ENCODE assay signal across 11 mouse cellular contexts in genomic region chr3:52676886-52677670, GRCm38 (mm10).
DNase-seq lines count a peak whose midpoint lies in the region; ATAC-seq and TF ChIP-seq lines count a peak whose summit lies in the region.
"Had no signal": no experiment of that assay in that cellular context is flagged by ENCODE, and none has a peak within 500 bp of the region (broad histone marks: within the 10 kb centered on the region; RNA-seq: fewer than 3 reads in every experiment).

No protein-coding gene starts in this region.

- TF ChIP-seq CTCF in midbrain, postnatal 0 days (IDR thresholded peaks at IDR 0.05): no peak
- no peak for TF ChIP-seq CTCF in brain, embryonic 14.5 days (IDR thresholded peaks at IDR 0.05; ENCODE audit: borderline replicate concordance, extremely low read depth, insufficient read depth, insufficient read length)
- no peak for TF ChIP-seq CTCF in intestine, postnatal 0 days (IDR thresholded peaks at IDR 0.05; ENCODE audit: low read depth)

- no peak for ATAC-seq in midbrain, postnatal 0 days (ENCODE audit: low FRiP score)
- no peak for ATAC-seq in midbrain, embryonic 15.5 days (replicated peaks)
- ATAC-seq in neural tube, embryonic 15.5 days (ENCODE audit: low FRiP score): peak; percentile 53
- ATAC-seq in intestine, postnatal 0 days: no peak

- no peaks in the 10 kb centered on the region for H3K4me1 ChIP-seq in midbrain, postnatal 0 days (ENCODE audit: insufficient read depth, low read length)
- peaks cover 4% of the 10 kb centered on the region; the same call in 1 of the 2 replicates for H3K4me1 ChIP-seq in midbrain, embryonic 15.5 days
- peaks cover 4% of the 10 kb centered on the region; the same call in 1 of the 2 replicates for H3K4me1 ChIP-seq in neural tube, embryonic 15.5 days
- no peaks in the 10 kb centered on the region for H3K4me1 ChIP-seq in intestine, postnatal 0 days (replicated peaks; ENCODE audit: control insufficient read depth, insufficient read depth, low read length)
- H3K4me1 ChIP-seq: embryonic facial prominence, embryonic 13.5 days; limb, embryonic 15.5 days had no signal

- DNase-seq in gastrocnemius, adult 18-20 months (ENCODE audit: low spot score): peak; percentile 42
- DNase-seq in gastrocnemius, postnatal 4 days (ENCODE audit: low spot score in 2 of 2): no peak
- peak; percentile 61 for DNase-seq in midbrain, postnatal 0 days (ENCODE audit: low spot score)
- DNase-seq in brain, embryonic 14.5 days (ENCODE audit: low read depth): peak; percentile 29
- no peak for DNase-seq in ovary, postnatal 10 days (ENCODE audit: low spot score)

- no peak overlapping the region for H3K4me3 ChIP-seq in midbrain, postnatal 0 days (ENCODE audit: low read depth, low read length)
- no peak overlapping the region for H3K4me3 ChIP-seq in midbrain, embryonic 15.5 days
- H3K4me3 ChIP-seq in neural tube, embryonic 15.5 days (replicated peaks): no peak overlapping the region
- no peak overlapping the region for H3K4me3 ChIP-seq in intestine, postnatal 0 days (ENCODE audit: low read depth, low read length)
- H3K4me3 ChIP-seq: embryonic facial prominence, embryonic 13.5 days; heart, adult 2 months; limb, embryonic 15.5 days had no signal

- H3K27ac ChIP-seq in midbrain, postnatal 0 days (ENCODE audit: low read depth, low read length): no peak overlapping the region
- no peak overlapping the region for H3K27ac ChIP-seq in midbrain, embryonic 15.5 days
- no peak overlapping the region for H3K27ac ChIP-seq in neural tube, embryonic 15.5 days (replicated peaks)
- H3K27ac ChIP-seq in intestine, postnatal 0 days (ENCODE audit: low read depth, low read length): no peak overlapping the region
- H3K27ac ChIP-seq: embryonic facial prominence, embryonic 13.5 days; heart, adult 2 months; limb, embryonic 15.5 days had no signal

- no peaks in the 10 kb centered on the region for H3K27me3 ChIP-seq in midbrain, postnatal 0 days (ENCODE audit: insufficient read depth, low read length)
- H3K27me3 ChIP-seq in midbrain, embryonic 15.5 days (replicated peaks): 0 out of 2 replicates have a peak, but pooled peaks cover 10% of the 10 kb centered on the region
- H3K27me3 ChIP-seq in neural tube, embryonic 15.5 days (replicated peaks): peaks cover 15% of the 10 kb centered on the region
- H3K27me3 ChIP-seq in intestine, postnatal 0 days (replicated peaks; ENCODE audit: control insufficient read depth, insufficient read depth, low read length): no peaks in the 10 kb centered on the region
- H3K27me3 ChIP-seq: embryonic facial prominence, embryonic 13.5 days; limb, embryonic 15.5 days had no signal

- H3K36me3 ChIP-seq in midbrain, postnatal 0 days (ENCODE audit: insufficient read depth, low read length): no peaks in the 10 kb centered on the region
- no peaks in the 10 kb centered on the region for H3K36me3 ChIP-seq in midbrain, embryonic 15.5 days (replicated peaks)
- H3K36me3 ChIP-seq in neural tube, embryonic 15.5 days: no peaks in the 10 kb centered on the region
- H3K36me3 ChIP-seq in intestine, postnatal 0 days (ENCODE audit: control insufficient read depth, insufficient read depth): no peaks in the 10 kb centered on the region
- H3K36me3 ChIP-seq: embryonic facial prominence, embryonic 13.5 days; limb, embryonic 15.5 days had no signal

- 79% methylated on average over 14 of the region's 14 CpGs for WGBS in midbrain, postnatal 0 days
- 83% methylated on average over 14 of the region's 14 CpGs for WGBS in midbrain, embryonic 15.5 days
- 70% methylated on average over 14 of the region's 14 CpGs for WGBS in neural tube, embryonic 15.5 days
- 76% methylated on average over 14 of the region's 14 CpGs for WGBS in intestine, postnatal 0 days

- no peak for TF ChIP-seq POLR2A in brain, embryonic 14.5 days (IDR thresholded peaks at IDR 0.05; ENCODE audit: borderline replicate concordance, extremely low read depth, insufficient read depth, insufficient read length, poor library complexity, severe bottlenecking)

- no peak overlapping the region for H3K4me2 ChIP-seq in midbrain, postnatal 0 days (ENCODE audit: low read depth, low read length, poor library complexity, severe bottlenecking)
- H3K4me2 ChIP-seq in midbrain, embryonic 15.5 days: no peak overlapping the region
- H3K4me2 ChIP-seq in neural tube, embryonic 15.5 days: no peak overlapping the region
- H3K4me2 ChIP-seq in intestine, postnatal 0 days (replicated peaks; ENCODE audit: low read depth): no peak overlapping the region
- H3K4me2 ChIP-seq: embryonic facial prominence, embryonic 13.5 days; limb, embryonic 15.5 days had no signal

- no peaks in the 10 kb centered on the region; the same call in 1 of the 2 replicates for H3K9me3 ChIP-seq in midbrain, postnatal 0 days (ENCODE audit: low read length)
- no peaks in the 10 kb centered on the region for H3K9me3 ChIP-seq in midbrain, embryonic 15.5 days
- H3K9me3 ChIP-seq in neural tube, embryonic 15.5 days (replicated peaks): peaks cover 3% of the 10 kb centered on the region; the same call in 1 of the 2 replicates
- no peaks in the 10 kb centered on the region for H3K9me3 ChIP-seq in intestine, postnatal 0 days (ENCODE audit: control insufficient read depth)
- H3K9me3 ChIP-seq: embryonic facial prominence, embryonic 13.5 days; limb, embryonic 15.5 days had no signal

- H3K9ac ChIP-seq in midbrain, postnatal 0 days (replicated peaks; ENCODE audit: low read length, poor library complexity, severe bottlenecking): no peak overlapping the region
- no peak overlapping the region for H3K9ac ChIP-seq in midbrain, embryonic 15.5 days
- no peak overlapping the region for H3K9ac ChIP-seq in neural tube, embryonic 15.5 days (replicated peaks)
- H3K9ac ChIP-seq in intestine, postnatal 0 days (ENCODE audit: low read depth, low read length): no peak overlapping the region
- H3K9ac ChIP-seq: embryonic facial prominence, embryonic 13.5 days; limb, embryonic 15.5 days had no signal

Comparison
In these comparisons a context has a peak if more than half of its experiments do, and no peak if none do; other contexts are left out.
1. DNase-seq: peak in gastrocnemius, adult 18-20 months (single experiment), midbrain, postnatal 0 days (single experiment) and brain, embryonic 14.5 days (single experiment); none in gastrocnemius, postnatal 4 days (0 of 2) and ovary, postnatal 10 days (single experiment).